Mouse (Mus musculus) CH12.LX (cell line): ENCODE data around the gene Chd9. TPM values are rescaled to one million over a fixed set of nuclear protein-coding genes. Genes with fewer than 3 reads are reported as not detected.

Source experiments
- DNase-seq: peaks from one replicate; pipeline ENCODE4 v3.0.0-alpha.2; 2013; ENCODE audit errors: extremely low read depth
- H3K27ac ChIP-seq: 2 replicates; pipeline ENCODE4 v1.5.1; 2012; ENCODE audit warnings: low read depth, mild to moderate bottlenecking, control low read depth, moderate library complexity; ENCODE audit not compliant: insufficient read depth
- H3K27me3 ChIP-seq: replicated peaks from 2 replicates; pipeline ENCODE3; 2012; ENCODE audit warnings: inconsistent platforms
- H3K36me3 ChIP-seq, 2 experiments: replicated peaks in 1 of 2; 2 replicates each; pipeline versions ENCODE3 to v1.6.1; 2012; ENCODE audit warnings: inconsistent platforms in 1 of 2, low read length in 1 of 2, mild to moderate bottlenecking in 1 of 2, mixed read lengths in 1 of 2, moderate library complexity in 1 of 2; ENCODE audit not compliant: control insufficient read depth in 1 of 2, insufficient read depth in 1 of 2
- H3K4me1 ChIP-seq, 2 experiments: 2 replicates each; pipeline ENCODE4 v1.6.1; 2012; ENCODE audit warnings: inconsistent platforms in 1 of 2, moderate library complexity in 1 of 2; ENCODE audit not compliant: insufficient read depth in 2 of 2, control insufficient read depth in 1 of 2
- H3K4me2 ChIP-seq: 2 replicates; pipeline ENCODE4 v1.6.1; 2012; ENCODE audit warnings: low read depth, mild to moderate bottlenecking, control low read depth; ENCODE audit not compliant: poor library complexity, insufficient read depth, severe bottlenecking
- H3K4me3 ChIP-seq, 3 experiments: fragments of 150-350 bp in 1 of 3; sonication (generic) in 1 of 3; replicated peaks in 1 of 3; 2 replicates each; pipeline versions ENCODE3 to v1.5.1; 2011 to 2012; ENCODE audit warnings: low read depth in 2 of 3, low read length in 2 of 3, mild to moderate bottlenecking in 2 of 3, moderate library complexity in 2 of 3, control low read depth in 1 of 3, improper control_type of control experiment in 1 of 3, inconsistent platforms in 1 of 3, mixed read lengths in 1 of 3; ENCODE audit not compliant: poor library complexity in 1 of 3
- H3K79me2 ChIP-seq: replicated peaks from 2 replicates; pipeline ENCODE4 v1.6.1; 2012; ENCODE audit warnings: mild to moderate bottlenecking, moderate library complexity; ENCODE audit not compliant: control insufficient read depth, poor library complexity, insufficient read depth, severe bottlenecking; ENCODE audit errors: extremely low read depth
- H3K9ac ChIP-seq: 2 replicates; pipeline ENCODE4 v1.6.1; 2012; ENCODE audit warnings: low read depth, mild to moderate bottlenecking, control low read depth, moderate library complexity; ENCODE audit not compliant: insufficient read depth
- H3K9me3 ChIP-seq: replicated peaks from 2 replicates; pipeline ENCODE3; 2012; ENCODE audit warnings: low read length, inconsistent platforms, mixed read lengths
- BHLHE40 ChIP-seq: IDR thresholded peaks from 2 replicates; pipeline ENCODE4 v1.6.1; 2011; ENCODE audit warnings: mild to moderate bottlenecking, low read depth, low read length, improper control_type of control experiment
- CHD2 ChIP-seq: IDR thresholded peaks from 2 replicates; pipeline ENCODE4 v1.6.1; 2011; ENCODE audit warnings: low read length, improper control_type of control experiment
- E2F4 ChIP-seq: IDR thresholded peaks from 2 replicates; pipeline ENCODE4 v1.6.1; 2011; ENCODE audit warnings: low read depth, low read length, improper control_type of control experiment; ENCODE audit not compliant: insufficient replicate concordance
- ELF1 ChIP-seq: IDR thresholded peaks from 2 replicates; pipeline ENCODE4 v1.6.1; 2014; ENCODE audit warnings: low read depth, mild to moderate bottlenecking, inconsistent platforms, low read length, improper control_type of control experiment
- EP300 ChIP-seq: IDR thresholded peaks from 2 replicates; pipeline ENCODE4 v1.6.1; 2011; ENCODE audit warnings: low read length, improper control_type of control experiment
- GABPA ChIP-seq: IDR thresholded peaks from 2 replicates; pipeline ENCODE4 v1.6.1; 2012; ENCODE audit warnings: low read depth, low read length, improper control_type of control experiment, inconsistent platforms; ENCODE audit not compliant: insufficient replicate concordance
- HCFC1 ChIP-seq: IDR thresholded peaks from 2 replicates; pipeline ENCODE4 v1.6.1; 2012; ENCODE audit warnings: low read depth, mild to moderate bottlenecking, inconsistent platforms, low read length, improper control_type of control experiment
- IRF4 ChIP-seq: IDR thresholded peaks from 2 replicates; pipeline ENCODE4 v1.6.1; 2014; ENCODE audit warnings: low read depth, mild to moderate bottlenecking, inconsistent platforms, low read length, improper control_type of control experiment
- JUN ChIP-seq: IDR thresholded peaks from 2 replicates; pipeline ENCODE4 v1.6.1; 2011; ENCODE audit warnings: low read depth, mild to moderate bottlenecking, low read length, improper control_type of control experiment, moderate library complexity; ENCODE audit not compliant: insufficient read depth
- KAT2A ChIP-seq: IDR thresholded peaks from 2 replicates; pipeline ENCODE4 v1.6.1; 2012; ENCODE audit warnings: low read length, improper control_type of control experiment, inconsistent platforms; ENCODE audit not compliant: insufficient replicate concordance
- MAFK ChIP-seq: IDR thresholded peaks from 2 replicates; pipeline ENCODE4 v1.6.1; 2011; ENCODE audit warnings: low read length, improper control_type of control experiment; ENCODE audit not compliant: insufficient replicate concordance
- MEF2A ChIP-seq: IDR thresholded peaks from 2 replicates; pipeline ENCODE4 v1.6.1; 2014; ENCODE audit warnings: low read depth, mild to moderate bottlenecking, inconsistent platforms, low read length, improper control_type of control experiment, borderline replicate concordance
- MXI1 ChIP-seq: IDR thresholded peaks from 2 replicates; pipeline ENCODE4 v1.6.1; 2011; ENCODE audit warnings: mild to moderate bottlenecking, low read depth, low read length, improper control_type of control experiment
- MYC ChIP-seq: IDR thresholded peaks from 2 replicates; pipeline ENCODE4 v1.6.1; 2011; ENCODE audit warnings: low read depth, mild to moderate bottlenecking, improper control_type of control experiment, low read length
- PAX5 ChIP-seq: IDR thresholded peaks from 2 replicates; pipeline ENCODE4 v1.6.1; 2012; ENCODE audit warnings: low read length, inconsistent platforms, mixed read lengths
- RCOR1 ChIP-seq: conservative IDR thresholded peaks from 2 replicates; pipeline ENCODE4 v1.6.1; 2012; ENCODE audit warnings: low read depth, mild to moderate bottlenecking, inconsistent platforms, low read length, improper control_type of control experiment
- SIN3A ChIP-seq: IDR thresholded peaks from 2 replicates; pipeline ENCODE4 v1.6.1; 2012; ENCODE audit warnings: low read length, improper control_type of control experiment, inconsistent platforms
- SMC3 ChIP-seq: IDR thresholded peaks from 2 replicates; pipeline ENCODE4 v1.6.1; 2011; ENCODE audit warnings: low read depth, low read length, improper control_type of control experiment
- TCF12 ChIP-seq: IDR thresholded peaks from 2 replicates; pipeline ENCODE4 v1.6.1; 2014; ENCODE audit warnings: low read depth, mild to moderate bottlenecking, inconsistent platforms, low read length, improper control_type of control experiment
- USF1 ChIP-seq: IDR thresholded peaks from 2 replicates; pipeline ENCODE4 v1.6.1; 2014; ENCODE audit warnings: low read depth, mild to moderate bottlenecking, inconsistent platforms, low read length, improper control_type of control experiment
- ZC3H11A ChIP-seq: IDR thresholded peaks from 2 replicates; pipeline ENCODE4 v1.6.1; 2012; ENCODE audit warnings: low read depth, mild to moderate bottlenecking, inconsistent platforms, low read length, improper control_type of control experiment
- ZKSCAN1 ChIP-seq: IDR thresholded peaks from 2 replicates; pipeline ENCODE4 v1.6.1; 2012; ENCODE audit warnings: low read depth, inconsistent platforms, low read length, improper control_type of control experiment, borderline replicate concordance
- ZNF384 ChIP-seq: IDR thresholded peaks from 2 replicates; pipeline ENCODE4 v1.6.1; 2012; ENCODE audit warnings: low read depth, low read length, improper control_type of control experiment, inconsistent platforms
- dilution Hi-C: fragments of 300-500 bp; cut with MboI; formaldehyde crosslinking; loops from 2 replicates; pipeline ENCODE4 v1.14.3; 2020; ENCODE audit warnings: low sequenced_read_pairs; ENCODE audit not compliant: extremely low pct_unique_long_range_greater_than_20kb, extremely low pct_ligation_motif_present
- in situ Hi-C: fragments of 300-500 bp; cut with MboI; formaldehyde crosslinking; loops from 3 replicates; pipeline ENCODE4 v1.14.3; 2019; ENCODE audit warnings: low sequenced_read_pairs, low pct_ligation_motif_present, low pct_unique_long_range_greater_than_20kb, mixed read lengths
- polyA plus RNA-seq: library from polyadenylated mRNA; unstranded; fragments of >175 nt; gene quantifications from 2 replicates; pipeline ENCODE4 v1.2.1, GENCODE M21; 2012; ENCODE audit warnings: low read depth; ENCODE audit not compliant: insufficient read length
- total RNA-seq, 2 experiments: library from RNA; depleted of rRNA; stranded (reverse); fragments of 300-350 nt in 1 of 2; fragments of >200 nt in 1 of 2; gene quantifications; 2 replicates each; pipeline ENCODE4 v1.2.3; 2012 to 2014

The Chd9 gene
- total and polyA plus RNA-seq, 3 experiments = 12.7 to 188 (median 15.1) TPM

- TF ChIP-seq KAT2A = no peak
- peak; percentile 84 for TF ChIP-seq EP300
- TF ChIP-seq MAFK = no peak
- TF ChIP-seq BHLHE40 = peak; percentile 84
- TF ChIP-seq MYC = 0 out of 2 replicates have a peak, but pooled peaks have one; percentile 9
- peak; percentile 93 for TF ChIP-seq IRF4
- TF ChIP-seq TCF12 = no peak
- no peak; the same call in none of the 2 replicates for TF ChIP-seq MEF2A
- TF ChIP-seq ELF1 = no peak
- TF ChIP-seq SIN3A = peak; percentile 32; the same call in 1 of the 2 replicates
- TF ChIP-seq MXI1 = peak; percentile 19; the same call in 1 of the 2 replicates
- TF ChIP-seq JUN = peak; percentile 71
- no peak for TF ChIP-seq SMC3
- TF ChIP-seq E2F4 = no peak
- TF ChIP-seq ZC3H11A = no peak
- no peak for TF ChIP-seq HCFC1
- no peak for TF ChIP-seq USF1
- no peak for TF ChIP-seq ZKSCAN1
- TF ChIP-seq ZNF384 = no peak
- no peak; the same call in 1 of the 2 replicates for TF ChIP-seq CHD2
- no peak for TF ChIP-seq GABPA
Observed at GRCm38 (mm10) chr8:90869920-90870777, 42.0 kb downstream of the Chd9 start (continued).

- dilution Hi-C loops (no loop called here), in situ Hi-C loops (loop anchor here (5.0 kb wide), 1 partner anchor 34 kb away; no protein-coding TSS in a partner anchor)
- Histone ChIP-seq H3K4me3 (no peak overlapping the region), H3K27me3 (no peaks in the 10 kb centered on the region), H3K36me3 (peaks cover 4 to 32% of the 10 kb centered on the region in 2 experiments), H3K9me3 (no peaks in the 10 kb centered on the region), H3K4me1 (peaks cover 19 to 50% of the 10 kb centered on the region in 2 experiments), H3K79me2 (no peaks in the 10 kb centered on the region), H3K9ac (no peak overlapping the region)
- no peak for DNase-seq
- no peak for TF ChIP-seq ZKSCAN1
- no peak for TF ChIP-seq PAX5
- TF ChIP-seq USF1 = no peak
- TF ChIP-seq RCOR1 = no peak
- no peak for TF ChIP-seq IRF4
- no peak for TF ChIP-seq MYC
- TF ChIP-seq, all 38 proteins: peak for 0
- H3K4me2 ChIP-seq = no peak overlapping the region
- H3K27ac ChIP-seq = no peak overlapping the region
Observed at GRCm38 (mm10) chr8:90871375-90872080, 43.4 kb downstream of the Chd9 start.
